In genomic region chr13:44730146-44730864, GRCm38 (mm10) we compare ENCODE assay signal across 8 mouse cellular contexts. TPM values are rescaled to one million over a fixed set of nuclear protein-coding genes. Genes with fewer than 3 reads are reported as not detected.
DNase-seq lines count a peak whose midpoint lies in the region; ATAC-seq and TF ChIP-seq lines count a peak whose summit lies in the region.

No protein-coding gene starts in this region.

- ATAC-seq in heart, embryonic 11.5 days (replicated peaks; ENCODE audit: insufficient number of reproducible peaks, low FRiP score, low TSS enrichment): peak; percentile 95
- ATAC-seq in kidney, embryonic 16.5 days (ENCODE audit: low FRiP score, low TSS enrichment): peak; percentile 97

- peaks cover 27% of the 10 kb centered on the region for H3K79me3 ChIP-seq in C2C12 (ENCODE audit: low read depth)

- H3K79me2 ChIP-seq in C2C12 (ENCODE audit: control insufficient read depth, insufficient read depth) (peaks cover 40% of the 10 kb centered on the region), myocyte (ENCODE audit: control insufficient read depth, insufficient read depth) (peaks cover 30% of the 10 kb centered on the region)
- H3K79me2 ChIP-seq in liver, adult 2 months (ENCODE audit: control insufficient read depth, insufficient read depth, low read length): no peaks in the 10 kb centered on the region; the same call in 1 of the 2 replicates

- H3K36me3 ChIP-seq in C2C12 (ENCODE audit: control insufficient read depth, insufficient read depth) (no peaks in the 10 kb centered on the region), myocyte (ENCODE audit: control insufficient read depth, insufficient read depth) (no peaks in the 10 kb centered on the region)
- no peaks in the 10 kb centered on the region for H3K36me3 ChIP-seq in erythroblast, embryonic 14.5 days (ENCODE audit: control insufficient read depth)
- no peaks in the 10 kb centered on the region for H3K36me3 ChIP-seq in heart, embryonic 11.5 days (ENCODE audit: control insufficient read depth, insufficient read depth, low read length)
- no peaks in the 10 kb centered on the region for H3K36me3 ChIP-seq in kidney, embryonic 16.5 days (ENCODE audit: insufficient read depth, low read length)
- no peaks in the 10 kb centered on the region for H3K36me3 ChIP-seq in liver, adult 2 months (ENCODE audit: control insufficient read depth, insufficient read depth, low read length)
- no peaks in the 10 kb centered on the region for H3K36me3 ChIP-seq in splenic B cell, adult 2 months (ENCODE audit: control insufficient read depth, insufficient read depth, low read length, poor library complexity, severe bottlenecking)

- H3K4me2 ChIP-seq in heart, embryonic 11.5 days: peak overlapping the region; percentile 84
- H3K4me2 ChIP-seq in kidney, embryonic 16.5 days (replicated peaks; ENCODE audit: low read depth, low read length): peak overlapping the region; percentile 92
- peak overlapping the region; percentile 66 for H3K4me2 ChIP-seq in myocyte (ENCODE audit: low read depth)

- peak overlapping the region; percentile 95 for H3K9ac ChIP-seq in heart, embryonic 11.5 days (ENCODE audit: low read depth, low read length)
- peak overlapping the region; percentile 90 for H3K9ac ChIP-seq in kidney, embryonic 16.5 days (replicated peaks; ENCODE audit: low read length)
- peak overlapping the region; percentile 91 for H3K9ac ChIP-seq in liver, adult 2 months (ENCODE audit: low read depth, low read length)

- TF ChIP-seq POLR2A in brain, embryonic 14.5 days (IDR thresholded peaks at IDR 0.05; ENCODE audit: borderline replicate concordance, extremely low read depth, insufficient read depth, insufficient read length, poor library complexity, severe bottlenecking): peak; percentile 38; the same call in 1 of the 2 replicates
- 0 out of 2 replicates have a peak, but pooled peaks have one; percentile 30 for TF ChIP-seq POLR2A in liver, adult 2 months (IDR thresholded peaks at IDR 0.05; ENCODE audit: extremely low read depth, insufficient read depth, low read length)
- peak; percentile 66 for TF ChIP-seq POLR2A in myocyte (IDR thresholded peaks at IDR 0.05; ENCODE audit: insufficient read length, low read depth)

- peak overlapping the region; percentile 60 for H3K4me3 ChIP-seq in C2C12 (ENCODE audit: insufficient read depth, poor library complexity, severe bottlenecking)
- H3K4me3 ChIP-seq in erythroblast, embryonic 14.5 days (replicated peaks): peak overlapping the region; percentile 89
- H3K4me3 ChIP-seq in heart, embryonic 11.5 days (ENCODE audit: low read depth, low read length): peak overlapping the region; percentile 72
- H3K4me3 ChIP-seq in kidney, embryonic 16.5 days (ENCODE audit: low read length): peak overlapping the region; percentile 62
- H3K4me3 ChIP-seq in liver, adult 2 months (ENCODE audit: insufficient read depth, low read depth, low read length): peak overlapping the region; percentile 92
- peak overlapping the region; percentile 39 for H3K4me3 ChIP-seq in myocyte

- H3K27me3 ChIP-seq in C2C12 (ENCODE audit: control insufficient read depth, insufficient read depth, insufficient read length) (no peaks in the 10 kb centered on the region), myocyte (ENCODE audit: control insufficient read depth, insufficient read depth, insufficient read length) (no peaks in the 10 kb centered on the region)
- no peaks in the 10 kb centered on the region for H3K27me3 ChIP-seq in erythroblast, embryonic 14.5 days (ENCODE audit: control insufficient read depth)
- no peaks in the 10 kb centered on the region for H3K27me3 ChIP-seq in heart, embryonic 11.5 days (ENCODE audit: control insufficient read depth, insufficient read depth, low read length)
- no peaks in the 10 kb centered on the region for H3K27me3 ChIP-seq in kidney, embryonic 16.5 days (ENCODE audit: insufficient read depth, low read length)
- H3K27me3 ChIP-seq in liver, adult 2 months (ENCODE audit: control insufficient read depth, insufficient read depth, low read length): no peaks in the 10 kb centered on the region
- H3K27me3 ChIP-seq in splenic B cell, adult 2 months (ENCODE audit: control insufficient read depth, insufficient read depth, low read length, poor library complexity, severe bottlenecking): no peaks in the 10 kb centered on the region

- TF ChIP-seq CTCF in C2C12 (IDR thresholded peaks at IDR 0.05; ENCODE audit: control insufficient read depth, insufficient read depth, insufficient read length): no peak
- TF ChIP-seq CTCF in brain, embryonic 14.5 days (IDR thresholded peaks at IDR 0.05; ENCODE audit: borderline replicate concordance, extremely low read depth, insufficient read depth, insufficient read length): no peak
- no peak for TF ChIP-seq CTCF in liver, adult 2 months (IDR thresholded peaks at IDR 0.05; ENCODE audit: low read depth, low read length)

- 1% methylated on average over 76 of the region's 87 CpGs for WGBS in heart, embryonic 11.5 days (ENCODE audit: insufficient replicate concordance)
- 0% methylated on average over 52 of the region's 87 CpGs for WGBS in kidney, embryonic 16.5 days
- WGBS in liver, adult 2 months: under 1% methylated on average over 72 of the region's 87 CpGs

- peak overlapping the region; percentile 94 for H3K27ac ChIP-seq in heart, embryonic 11.5 days (ENCODE audit: low read depth, low read length)
- H3K27ac ChIP-seq in kidney, embryonic 16.5 days (ENCODE audit: low read length): peak overlapping the region; percentile 98
- H3K27ac ChIP-seq in liver, adult 2 months (replicated peaks; ENCODE audit: insufficient read depth, low read depth, low read length): peak overlapping the region; percentile 100

- DNase-seq in brain, embryonic 14.5 days (ENCODE audit: low read depth): peak; percentile 100
- DNase-seq in liver, adult 2 months (ENCODE audit: extremely low read depth, low read depth, low spot score): peak; percentile 96
- DNase-seq in splenic B cell, adult 2 months (ENCODE audit: low read depth, low spot score): peak; percentile 96

- H3K9me3 ChIP-seq in erythroblast, embryonic 14.5 days (ENCODE audit: control insufficient read depth, low read length): no peaks in the 10 kb centered on the region
- H3K9me3 ChIP-seq in heart, embryonic 11.5 days (replicated peaks; ENCODE audit: control insufficient read depth, low read length): no peaks in the 10 kb centered on the region
- no peaks in the 10 kb centered on the region for H3K9me3 ChIP-seq in kidney, embryonic 16.5 days (ENCODE audit: low read length)

- H3ac ChIP-seq in C2C12 (ENCODE audit: control insufficient read depth, insufficient read length, low read depth): peak overlapping the region; percentile 96
- H3ac ChIP-seq in myocyte (ENCODE audit: control insufficient read depth, insufficient read length): peak overlapping the region; percentile 75

- peaks cover 46% of the 10 kb centered on the region for H3K4me1 ChIP-seq in erythroblast, embryonic 14.5 days (ENCODE audit: control insufficient read depth)
- H3K4me1 ChIP-seq in heart, embryonic 11.5 days (ENCODE audit: control insufficient read depth, insufficient read depth, low read length): peaks cover 17% of the 10 kb centered on the region
- peaks cover 19% of the 10 kb centered on the region for H3K4me1 ChIP-seq in kidney, embryonic 16.5 days (ENCODE audit: insufficient read depth, low read length)
- peaks cover 7% of the 10 kb centered on the region; the same call in 1 of the 2 replicates for H3K4me1 ChIP-seq in liver, adult 2 months (ENCODE audit: control insufficient read depth, insufficient read depth, low read length)

TF ChIP-seq in C2C12, 6 proteins besides CTCF, POLR2A, EP300 and RAD21:
- TF ChIP-seq MAX (IDR thresholded peaks at IDR 0.05) (no peak), MYOD1 (IDR thresholded peaks at IDR 0.05; ENCODE audit: control insufficient read depth, insufficient read length, low read depth) (no peak), CEBPB (IDR thresholded peaks at IDR 0.05; ENCODE audit: low read depth) (no peak), FOSL1 (IDR thresholded peaks at IDR 0.05; ENCODE audit: insufficient read depth, low read length, poor library complexity, severe bottlenecking) (no peak), USF1 (IDR thresholded peaks at IDR 0.05; ENCODE audit: low read depth) (no peak), MYOG (IDR thresholded peaks at IDR 0.05; ENCODE audit: control insufficient read depth, extremely low read depth, insufficient read length) (no peak)

TF ChIP-seq in myocyte, 11 proteins besides CTCF, POLR2A, EP300 and RAD21:
- no peak for TF ChIP-seq E2F4 (IDR thresholded peaks at IDR 0.05; ENCODE audit: insufficient read depth)
- no peak for TF ChIP-seq TCF12 (IDR thresholded peaks at IDR 0.05; ENCODE audit: insufficient read depth, poor library complexity, severe bottlenecking)

RNA-seq across cellular contexts. Expression of gene Jarid2, which starts 1.0 kb away (rescaled TPM):
- polyA plus RNA-seq in C2C12 (2012; fragmentation: generic; extraction: Trizol) (3.1 TPM), myocyte (2012; fragmentation: generic; extraction: Trizol) (3.9 TPM)
- polyA plus RNA-seq in brain, embryonic 14.5 days (2012; rRNA removed): 31.6 and 52.9 TPM in 2 replicates
- 0.74 and 0.96 TPM in 2 replicates for polyA plus RNA-seq in erythroblast, embryonic 14.5 days (2012)
- 20.1 and 22.4 TPM in 2 replicates for polyA plus RNA-seq in heart, embryonic 11.5 days (2014; fragmentation: Nextera tagmentation; extraction: Ambion mirVana)
- polyA plus RNA-seq in kidney, embryonic 16.5 days (2015; fragmentation: Nextera tagmentation; extraction: Ambion mirVana): 39.7 and 46.2 TPM in 2 replicates
- total RNA-seq in liver, adult 2 months (2014; rRNA removed): 4.0 and 5.7 TPM in 2 replicates
- polyA plus RNA-seq in liver, adult 2 months (2012; rRNA removed): 2.4 and 2.9 TPM in 2 replicates

Comparison
In these comparisons a context has a peak if more than half of its experiments do, and no peak if none do; other contexts are left out.
1. Peak in every context shown above with its lines: DNase-seq, ATAC-seq, H3K4me3 ChIP-seq and H3K27ac ChIP-seq.
2. H3K4me3 ChIP-seq: peak in every context shown above with its lines; median percentile 92 in liver, adult 2 months; 89 in erythroblast, embryonic 14.5 days; 72 in heart, embryonic 11.5 days; 62 in kidney, embryonic 16.5 days; 60 in C2C12; 39 in myocyte.